Mouse (Mus musculus) liver, postnatal 0 days (tissue): ENCODE results near the gene Tmem164.

Experiments
- CTCF ChIP-seq: sonication (generic); IDR thresholded peaks from 2 replicates; pipeline ENCODE4 v1.5.1; 2016; ENCODE audit warnings: antibody characterized with exemption, low read depth
- EP300 ChIP-seq: IDR thresholded peaks from 2 replicates; pipeline ENCODE4 v1.6.1; 2016; ENCODE audit warnings: antibody characterized with exemption, low read depth, mild to moderate bottlenecking

GRCm38 (mm10) chrX:142664704-142665422 is 16.3 kb upstream of the Tmem164 start:
- TF ChIP-seq CTCF (no peak), EP300 (no peak)
